Mouse (Mus musculus) induced T-regulatory cell, adult 2 months (primary cell): ENCODE data around the gene Fbxw8.

Experiments used
- DNase-seq: peaks from one replicate; pipeline ENCODE4 v3.0.0-alpha.2; 2012; ENCODE audit warnings: low read depth

The Fbxw8 gene

DNA sequence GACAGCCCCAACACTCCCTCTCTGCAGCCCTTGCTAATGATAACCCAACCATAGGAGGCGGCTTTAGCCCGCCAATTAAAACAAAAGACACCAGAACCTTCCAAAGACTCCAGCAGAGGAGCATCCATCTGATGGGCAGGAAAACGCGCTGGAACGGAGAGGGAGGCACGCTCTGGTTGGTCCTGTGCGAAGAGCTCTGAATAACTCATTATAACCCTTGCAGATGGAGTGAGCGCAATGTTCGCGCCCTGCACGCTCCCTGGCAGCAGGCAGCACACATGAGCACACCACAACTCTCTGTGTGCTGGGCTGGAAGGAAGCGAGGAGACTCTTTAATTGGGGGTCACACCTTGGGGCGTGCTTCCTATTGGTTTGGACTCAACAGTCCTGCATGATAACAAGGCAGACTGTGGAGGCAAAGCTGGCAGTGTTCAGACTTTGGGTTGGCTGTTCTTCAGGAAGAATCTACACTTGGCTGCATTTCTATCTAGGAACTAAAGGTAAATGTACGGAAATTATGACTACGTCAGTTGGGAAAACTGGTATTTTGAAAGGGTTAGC, 82.0 kb downstream of the Fbxw8 start:
- DNase-seq: no peak

DNA sequence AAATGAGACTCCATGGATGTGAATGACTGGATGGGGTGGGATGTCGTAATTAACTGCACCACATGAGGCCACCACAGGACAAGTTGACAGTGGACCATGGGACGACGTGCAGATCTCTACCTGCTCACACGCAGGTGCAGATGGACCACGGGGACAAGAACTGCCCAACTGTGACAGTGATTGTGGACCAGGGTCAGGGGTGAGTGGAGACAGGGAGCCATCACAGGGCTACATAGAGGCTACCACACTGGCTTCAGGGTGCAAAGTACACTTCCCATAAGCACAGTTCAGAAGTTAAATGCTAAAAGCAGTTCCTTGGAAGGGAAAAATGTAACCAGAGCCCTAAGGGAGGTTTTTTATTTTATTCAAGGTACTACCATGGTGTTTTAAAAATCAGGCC, 83.5 kb downstream of the Fbxw8 start:
- DNase-seq: no peak

DNA sequence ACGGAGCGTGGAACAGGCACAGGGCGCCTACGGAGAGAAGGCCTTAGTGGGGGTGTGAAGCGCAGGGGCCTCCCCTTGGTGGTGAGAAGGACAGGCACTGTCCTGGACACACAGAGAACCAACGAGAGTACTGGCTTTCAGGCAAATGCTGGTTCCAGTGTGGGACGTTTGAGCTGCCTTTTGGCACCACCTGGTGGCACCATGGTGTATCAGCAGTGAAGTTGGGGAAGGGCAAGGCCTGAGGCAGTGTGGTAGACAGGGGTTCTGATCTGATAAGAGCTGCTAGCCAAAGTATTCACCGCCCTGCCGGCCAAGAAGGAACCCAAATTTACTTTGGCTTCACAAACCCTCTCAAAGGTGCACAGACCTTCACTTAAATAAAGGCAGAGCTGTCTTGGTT, 85.9 kb downstream of the Fbxw8 start:
- peak; percentile 88 for DNase-seq

DNA sequence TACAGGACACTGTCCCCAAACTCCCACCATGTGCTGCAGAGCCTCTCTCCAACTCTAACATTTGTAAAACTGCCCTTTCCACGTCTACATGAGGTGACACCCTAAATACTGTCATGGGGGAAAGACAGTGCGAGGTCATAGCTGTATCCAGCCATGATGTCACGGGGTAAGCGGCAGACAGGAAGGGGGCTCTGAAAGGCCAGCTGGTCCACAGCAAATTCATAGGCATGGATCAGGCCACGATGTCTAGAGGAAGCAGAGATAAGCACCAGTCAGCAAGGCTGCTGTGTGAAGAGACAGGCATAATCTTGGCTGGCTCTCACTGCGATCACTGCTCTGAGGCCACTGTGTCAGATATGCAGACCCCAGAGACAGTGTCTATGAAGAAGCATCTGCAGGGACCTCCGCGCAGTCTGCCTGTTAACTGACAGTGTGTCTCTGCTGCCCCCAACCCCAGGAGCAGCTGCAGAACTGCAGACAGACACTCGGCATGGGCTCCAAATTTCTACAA, 87.2 kb downstream of the Fbxw8 start:
- no peak for DNase-seq

DNA sequence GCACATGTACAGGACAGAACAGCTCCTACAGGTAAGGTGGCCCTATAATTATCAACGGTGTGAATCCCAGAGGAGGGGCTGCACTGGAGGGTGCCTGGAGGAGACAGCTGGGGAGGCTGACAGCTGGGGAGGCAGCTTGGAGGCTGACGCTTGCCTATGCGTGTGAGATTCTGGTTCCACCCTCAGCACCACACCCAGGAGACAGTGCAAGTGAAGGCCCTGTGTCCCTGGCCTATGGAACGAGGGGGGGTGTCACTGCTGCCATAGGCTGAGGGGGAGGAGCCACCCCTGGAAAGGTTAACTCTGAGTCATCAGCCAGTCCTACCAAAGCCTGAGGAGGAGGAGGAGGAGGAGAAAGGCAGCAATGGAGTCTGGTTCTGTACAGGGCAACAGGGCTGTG, 87.7 kb downstream of the Fbxw8 start:
- DNase-seq: no peak

DNA sequence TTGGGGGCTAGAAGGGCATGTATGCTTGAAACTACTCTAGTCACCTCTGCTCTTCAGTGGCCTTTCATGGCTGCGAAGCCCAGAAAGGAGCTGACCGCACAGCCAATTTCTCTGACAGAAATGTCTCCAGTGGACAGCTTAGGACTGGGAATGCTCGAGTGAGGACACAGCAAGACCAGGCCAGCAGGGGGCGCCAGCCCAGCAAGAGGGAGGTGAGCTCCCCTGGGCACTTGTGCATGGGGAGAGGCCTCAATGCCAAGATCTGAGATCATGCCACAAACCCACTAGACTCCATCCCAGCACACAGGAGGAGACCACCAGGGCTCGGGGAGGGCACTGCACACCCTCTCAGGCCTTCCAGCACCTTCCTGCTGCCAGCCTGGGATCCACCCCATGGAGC, 88.4 kb downstream of the Fbxw8 start:
- DNase-seq: peak; percentile 78

DNA sequence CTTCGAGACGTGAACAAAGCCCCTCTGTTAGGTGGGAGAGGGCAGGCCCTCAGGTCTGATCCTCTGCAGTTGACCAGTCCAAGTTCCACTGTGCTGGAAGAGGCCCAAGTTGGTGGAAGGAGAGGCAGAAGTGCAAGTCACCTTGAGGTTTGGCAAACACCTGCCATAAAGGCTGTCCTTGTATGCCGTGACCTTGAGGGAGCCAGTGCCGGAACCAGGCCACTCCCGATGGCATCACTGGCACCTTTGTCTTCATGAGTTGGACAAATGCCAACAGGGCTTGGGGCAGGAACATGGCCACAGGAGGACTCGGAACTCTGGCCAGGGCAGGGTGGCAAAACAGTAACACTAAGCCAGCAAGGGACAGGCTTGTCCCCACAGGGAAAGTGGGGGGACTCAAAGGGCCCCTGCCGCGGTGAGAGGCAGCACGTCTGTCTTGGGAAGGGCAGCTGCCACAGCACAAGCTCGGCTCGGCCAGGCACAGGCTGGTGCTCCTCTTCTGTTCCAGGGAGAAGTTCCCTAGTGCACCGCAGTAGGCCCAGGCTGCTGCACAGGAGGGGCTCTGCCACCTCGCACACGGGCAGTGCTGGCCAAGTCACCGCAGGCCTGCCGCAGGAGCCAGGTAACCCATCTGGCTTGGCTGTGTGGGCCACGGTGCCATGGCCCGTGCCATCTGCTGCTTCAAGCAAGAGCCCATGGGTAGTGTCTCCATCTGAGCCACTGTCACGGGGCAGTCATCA, 89.6 kb downstream of the Fbxw8 start:
- no peak for DNase-seq

DNA sequence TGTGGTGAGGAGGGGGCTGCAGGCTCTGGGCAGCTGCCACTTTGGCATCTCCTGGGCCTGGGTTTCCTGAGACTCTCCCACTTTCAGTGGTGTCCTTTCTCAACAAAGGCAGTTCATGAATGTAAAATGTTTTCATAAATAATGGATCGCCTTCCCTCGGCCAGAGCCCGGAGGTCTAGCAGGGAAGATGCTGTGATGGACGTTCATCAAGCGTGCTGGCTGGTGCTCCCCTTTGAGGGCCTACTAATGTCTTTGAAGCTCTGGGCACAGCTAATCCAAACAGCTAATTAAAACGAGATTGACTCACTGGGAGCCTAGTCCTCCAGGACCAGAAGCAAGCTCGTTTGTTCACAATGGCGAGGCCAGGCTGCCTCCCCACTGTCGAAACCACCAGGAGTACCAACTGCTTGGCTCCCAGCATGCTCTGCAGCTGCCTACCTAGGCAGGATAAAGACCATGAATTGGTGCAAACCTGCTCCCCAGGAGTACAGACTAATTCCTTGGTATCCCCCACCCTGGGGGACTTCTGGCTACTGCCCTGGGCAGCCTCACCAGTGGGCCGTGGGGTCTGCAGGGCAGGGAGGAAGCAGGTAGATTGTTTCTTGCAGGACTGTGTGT, 90.9 kb downstream of the Fbxw8 start:
- DNase-seq: no peak

DNA sequence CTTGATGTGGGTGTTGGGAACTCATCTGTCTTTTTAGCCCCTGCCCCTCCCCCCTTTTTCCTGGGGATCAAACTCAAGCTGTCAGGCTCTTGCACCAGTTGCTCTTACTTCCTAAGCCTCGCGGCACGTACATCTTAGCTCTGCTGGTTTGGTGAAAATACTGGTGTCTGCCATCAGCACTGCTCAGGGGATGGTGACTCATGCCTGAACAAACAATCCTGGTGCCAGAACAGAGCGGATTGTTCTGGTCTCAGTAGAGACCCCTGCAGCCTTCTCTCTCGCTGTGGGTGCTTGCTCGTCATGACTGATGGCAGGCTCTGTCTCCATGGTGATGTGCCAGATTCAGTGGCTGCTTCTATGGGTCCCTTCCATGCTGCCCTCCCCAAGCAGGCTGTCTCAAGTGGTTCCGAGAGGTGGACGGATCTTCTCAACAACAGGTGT, 92.1 kb downstream of the Fbxw8 start:
- no peak for DNase-seq

DNA sequence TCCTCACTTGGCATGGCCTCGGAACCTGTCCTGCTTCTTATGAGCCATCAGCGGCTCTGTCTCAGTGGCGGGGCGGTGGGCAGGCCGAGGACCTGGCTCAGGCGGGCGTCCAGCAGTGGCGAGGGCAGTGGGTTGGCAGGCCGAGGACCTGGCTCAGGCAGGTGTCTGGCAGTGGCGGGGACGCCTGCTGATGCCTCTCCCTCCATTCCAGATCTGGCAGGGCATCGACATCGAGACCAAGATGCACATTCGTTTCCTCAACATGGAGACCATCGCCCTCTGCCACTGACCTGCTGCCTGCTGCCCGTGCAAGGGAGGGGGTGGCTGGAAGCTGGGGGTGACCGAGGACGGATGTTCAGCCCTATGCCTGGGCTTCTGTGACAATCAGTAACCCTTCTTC, 93.9 kb downstream of the Fbxw8 start:
- DNase-seq: no peak

DNA sequence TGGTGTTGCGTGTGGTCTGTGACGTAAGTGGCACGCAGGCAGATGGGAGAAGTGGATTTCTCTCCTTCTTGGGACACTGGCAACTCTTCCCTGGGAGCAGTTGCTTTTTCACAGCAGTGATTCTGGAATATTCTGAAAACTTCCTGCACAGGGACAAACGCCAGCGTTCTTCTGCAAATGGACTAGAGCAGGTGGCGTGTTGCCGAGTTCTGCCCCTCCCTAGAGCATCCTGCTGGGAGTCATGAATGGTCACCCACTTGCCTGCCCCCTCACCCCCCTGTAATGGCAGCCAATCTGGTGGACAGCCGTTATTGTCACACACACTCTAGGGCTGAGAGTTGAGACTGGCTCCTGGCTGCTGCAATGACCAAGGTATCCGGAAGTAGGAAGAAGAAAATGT, 95.6 kb downstream of the Fbxw8 start:
- no peak for DNase-seq

DNA sequence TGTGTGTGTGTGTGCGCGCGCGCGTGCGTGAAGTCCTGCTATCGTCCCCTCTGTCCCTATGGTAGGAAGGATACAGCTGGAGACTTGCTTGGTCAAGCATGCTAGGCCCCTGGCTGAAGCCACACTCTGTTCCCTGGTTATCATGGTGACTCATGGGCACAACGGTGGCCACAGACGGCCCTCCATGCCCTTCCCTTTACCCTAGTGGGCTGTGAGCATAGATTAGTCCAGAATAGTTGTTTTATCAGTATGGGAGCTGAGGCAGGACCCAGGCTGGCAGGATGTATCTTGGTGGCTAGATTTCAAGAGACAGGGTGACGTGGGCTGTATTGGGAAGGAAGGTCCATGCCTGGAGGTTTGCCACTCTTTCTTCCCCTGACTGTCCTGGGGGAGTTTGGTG, 96.4 kb downstream of the Fbxw8 start:
- no peak for DNase-seq

DNA sequence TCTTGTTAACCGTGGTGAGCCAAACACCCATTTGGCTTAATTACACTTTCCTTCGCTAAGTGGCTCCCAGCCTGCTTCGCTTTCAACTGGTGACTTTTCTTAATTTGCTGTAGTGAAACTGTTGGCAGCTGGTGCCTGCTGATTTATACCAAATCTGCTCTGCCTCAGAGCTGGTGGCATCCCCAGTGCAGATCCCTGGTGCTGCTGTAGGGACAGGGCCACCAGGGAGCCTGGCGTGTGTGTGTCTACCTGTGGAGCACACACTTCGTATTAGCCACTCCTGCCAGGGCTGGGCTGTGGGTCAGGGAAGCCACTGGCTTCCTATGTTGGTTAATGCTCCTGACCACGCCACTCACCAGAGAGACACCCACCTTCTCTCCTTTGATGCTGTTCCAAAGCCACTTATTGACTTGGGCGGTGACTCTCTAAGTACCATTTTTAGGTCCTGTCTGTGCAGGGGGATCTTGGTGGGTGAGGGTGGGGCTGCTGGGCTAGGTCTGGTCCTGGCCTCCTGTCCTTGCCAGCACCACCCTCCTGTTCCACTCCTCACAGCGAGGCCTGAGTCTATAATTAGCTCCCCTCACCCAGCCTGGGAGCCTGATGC, 97.7 kb downstream of the Fbxw8 start:
- DNase-seq: no peak

DNA sequence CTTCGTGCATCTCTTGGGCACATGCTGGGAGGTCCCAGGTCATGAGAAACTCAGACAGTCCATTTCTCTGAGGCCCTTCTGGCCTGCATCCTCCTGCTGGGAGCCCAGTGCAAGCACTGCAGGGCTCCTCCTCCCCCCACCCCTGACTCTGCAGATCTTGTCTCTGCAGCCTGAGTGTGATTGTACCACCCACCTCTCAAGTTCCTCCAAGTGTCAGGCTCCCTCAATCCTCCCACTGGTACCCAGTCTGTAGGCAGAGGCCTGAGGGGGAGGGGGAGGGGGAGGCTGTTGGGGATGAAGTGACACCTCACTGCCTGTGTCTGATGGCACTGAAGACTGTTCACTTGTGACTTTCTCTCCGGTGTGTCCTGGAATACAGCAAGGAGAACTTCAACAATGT, 102.1 kb downstream of the Fbxw8 start:
- DNase-seq: no peak

DNA sequence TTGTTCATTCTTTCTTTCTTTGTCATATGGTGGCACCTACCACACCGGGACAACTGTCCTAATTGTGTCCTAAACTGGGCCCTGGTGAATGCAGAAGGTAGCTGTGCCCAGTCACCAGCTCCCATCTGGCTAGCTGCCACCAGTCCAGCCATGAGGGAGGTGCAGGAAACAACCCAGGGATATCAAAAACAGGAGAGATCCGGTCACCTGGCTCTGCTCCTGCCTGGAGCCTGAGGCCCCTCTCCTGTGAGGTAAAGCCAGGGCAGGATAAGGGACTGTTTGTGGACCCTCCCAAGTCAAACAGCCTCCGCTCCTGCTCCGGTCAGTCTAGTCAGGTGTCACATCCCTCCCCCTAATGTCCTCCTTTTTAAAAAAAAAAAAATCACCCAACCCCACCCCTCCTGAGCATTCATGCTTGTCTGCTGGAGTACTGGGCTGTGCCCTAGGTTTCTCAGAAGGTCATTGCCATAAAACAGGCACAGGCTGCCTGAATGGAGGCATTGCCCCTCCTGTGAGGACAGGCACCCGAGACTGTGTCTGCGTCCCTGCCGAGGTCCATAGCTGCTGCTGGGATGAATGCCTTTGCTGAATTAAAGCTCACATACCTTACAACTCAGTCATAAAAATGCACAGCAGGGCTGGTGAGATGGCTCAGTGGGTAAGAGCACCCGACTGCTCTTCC, 103.1 kb downstream of the Fbxw8 start:
- DNase-seq: no peak

DNA sequence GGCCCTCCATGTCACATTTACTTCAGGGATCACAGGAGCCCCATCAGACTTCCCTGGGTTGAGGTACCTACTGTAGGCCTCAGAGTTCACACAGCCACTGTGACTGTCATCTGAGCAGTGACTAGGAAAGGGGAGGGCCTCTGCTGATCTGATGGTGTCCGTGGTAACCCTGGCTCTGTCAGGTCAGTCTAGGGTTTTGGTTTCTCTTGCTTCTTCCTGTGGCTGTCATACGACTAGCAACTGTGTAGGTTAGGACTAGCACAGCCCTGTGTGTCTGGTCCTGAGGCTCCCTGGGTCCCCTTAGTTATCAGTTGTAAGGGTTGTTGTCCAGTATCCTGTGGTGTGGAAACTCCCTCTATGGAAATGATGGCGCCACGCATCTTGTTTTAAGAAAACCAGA, 104.5 kb downstream of the Fbxw8 start:
- DNase-seq: peak; percentile 63

DNA sequence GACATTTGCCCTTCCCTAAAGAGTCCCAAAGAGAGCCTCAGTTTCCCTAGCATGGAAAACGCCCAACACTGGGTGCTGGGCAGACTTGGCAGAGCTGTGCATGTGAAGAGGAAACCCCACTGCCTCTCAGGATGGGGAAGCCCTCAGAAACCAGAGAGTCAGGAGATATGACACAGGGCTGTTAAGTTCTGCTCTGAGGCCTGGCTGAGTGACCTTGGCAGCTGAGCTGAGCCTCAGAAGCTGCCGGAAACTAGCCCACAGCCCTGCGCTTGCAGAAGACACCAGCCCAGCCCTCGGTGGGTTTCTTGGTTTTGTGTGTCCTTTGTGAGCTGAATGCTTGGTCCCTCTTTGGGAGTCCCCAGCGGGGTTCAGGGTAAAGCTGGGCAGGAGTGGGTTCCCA, 106.3 kb downstream of the Fbxw8 start:
- DNase-seq: peak; percentile 35

DNA sequence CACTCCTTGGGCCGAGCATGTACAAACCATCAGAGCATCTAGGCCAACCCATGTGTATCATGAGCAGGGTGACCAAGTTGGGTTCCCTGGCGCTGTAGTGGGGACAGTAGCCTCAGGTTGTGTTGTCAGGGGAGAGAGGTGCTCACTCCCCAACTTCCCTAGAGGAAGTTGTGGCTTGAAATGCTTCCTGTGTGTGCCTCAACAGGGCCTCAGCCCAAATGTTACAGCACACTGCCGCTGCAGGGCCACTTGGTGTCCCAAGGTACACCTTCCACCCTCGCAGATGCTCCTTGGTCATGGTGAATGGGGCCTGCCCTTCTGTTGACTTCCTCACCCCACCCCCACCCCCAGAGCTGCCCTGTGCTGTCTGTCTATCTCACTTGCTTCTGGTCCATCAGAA, 106.9 kb downstream of the Fbxw8 start:
- DNase-seq: peak; percentile 60

DNA sequence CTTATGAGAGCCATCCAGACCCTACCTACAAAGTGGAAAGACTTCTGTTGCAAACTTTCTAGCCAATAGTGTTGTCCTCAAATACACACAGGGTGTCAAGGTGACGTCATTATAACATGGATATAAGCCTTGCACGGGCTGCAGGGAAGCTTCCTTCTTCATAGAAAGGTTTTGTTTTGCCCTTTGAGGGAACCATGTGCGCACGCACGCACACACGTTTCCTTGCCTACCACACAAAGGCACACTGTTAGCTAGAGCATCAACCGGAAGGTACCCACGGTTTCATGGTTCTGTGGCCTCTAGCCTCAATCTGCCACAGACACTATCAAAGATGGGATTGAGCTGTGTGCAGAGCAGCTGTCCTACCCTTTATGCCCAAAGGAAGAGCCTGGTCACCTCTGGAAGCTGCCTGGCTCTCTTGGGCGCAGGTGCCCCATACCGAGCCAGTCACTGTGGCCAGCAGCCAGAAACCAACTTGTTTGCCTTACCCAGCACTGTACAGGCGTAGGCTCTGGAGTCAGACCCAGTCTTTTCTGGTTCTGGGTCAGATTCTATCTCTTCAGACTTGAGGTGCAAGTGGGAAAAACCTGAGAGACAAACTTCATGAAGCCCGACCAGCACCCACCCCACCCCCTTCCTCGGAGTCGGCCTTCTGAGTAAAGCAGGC, 108.0 kb downstream of the Fbxw8 start:
- peak; percentile 72 for DNase-seq

DNA sequence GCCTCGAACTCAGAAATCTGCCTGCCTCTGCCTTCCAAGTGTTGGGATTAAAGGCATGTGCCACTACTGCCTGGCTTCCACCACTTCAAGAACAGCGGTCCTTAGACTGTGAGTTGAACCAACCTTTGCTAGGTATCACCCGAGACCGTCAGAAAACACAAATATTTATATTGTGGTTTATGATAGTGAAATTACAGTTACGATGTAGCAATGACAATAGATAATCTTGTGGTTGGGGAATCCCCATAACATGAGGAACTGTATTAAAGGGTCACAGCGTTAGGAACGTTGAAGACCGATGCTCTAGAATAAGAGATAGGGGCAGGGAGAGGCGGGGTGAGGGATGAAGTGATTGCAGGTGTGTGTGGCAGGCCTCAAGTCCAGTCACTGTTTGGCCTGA, 109.9 kb downstream of the Fbxw8 start:
- DNase-seq: peak; percentile 78

DNA sequence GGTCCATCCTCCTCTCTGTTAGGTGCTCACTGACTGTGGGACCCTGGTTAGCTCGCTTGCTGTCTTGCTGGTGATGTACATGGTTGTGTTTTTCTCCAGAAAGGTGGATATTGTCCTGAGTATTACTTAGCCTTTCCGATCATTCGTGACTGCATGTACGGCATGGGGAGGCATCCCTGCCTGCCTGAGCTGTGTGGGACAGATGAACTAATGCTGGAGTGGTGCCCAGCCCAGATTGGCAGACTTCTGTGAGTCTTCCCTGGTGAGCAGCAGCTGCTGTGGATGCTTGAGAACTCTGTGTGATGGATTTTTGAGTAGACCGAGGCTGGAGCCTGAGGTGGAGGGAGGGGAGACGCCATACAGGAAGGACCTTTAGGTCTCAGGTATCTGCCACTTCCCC, 110.4 kb downstream of the Fbxw8 start:
- DNase-seq: peak; percentile 42

DNA sequence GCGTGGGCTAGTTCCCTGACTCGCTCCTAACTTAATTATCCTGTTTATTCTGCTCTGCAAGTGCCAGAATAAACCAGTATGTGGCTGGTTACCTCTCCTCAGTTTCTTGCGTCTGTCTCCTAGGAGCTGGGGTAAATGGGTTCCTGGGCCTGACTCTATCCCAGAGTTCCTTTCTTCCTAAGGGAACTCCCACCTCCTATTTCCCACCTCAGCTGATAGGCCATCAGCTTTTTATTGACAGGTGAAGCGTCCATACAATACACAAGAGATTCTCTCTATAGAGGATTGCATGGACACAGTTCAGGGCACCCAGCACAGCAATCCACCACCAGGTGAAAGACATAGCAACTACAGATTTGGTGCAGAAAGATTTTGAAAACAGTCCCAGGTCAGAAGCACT, 111.5 kb downstream of the Fbxw8 start:
- DNase-seq: no peak
